Mouse (Mus musculus) kidney, adult 2 months (tissue): ENCODE data around the gene Cacng7.

Experiments
- CTCF ChIP-seq: fragments of 200-500 bp; conservative IDR thresholded peaks from 2 replicates; pipeline ENCODE4 v1.5.1; 2011; ENCODE audit warnings: low read depth, mild to moderate bottlenecking, control low read depth, low read length, moderate library complexity, mixed read lengths; ENCODE audit not compliant: insufficient read depth, insufficient read length
- POLR2A ChIP-seq: fragments of 200-500 bp; IDR thresholded peaks from one replicate; pipeline ENCODE4 v1.6.1; 2011; ENCODE audit warnings: low read depth, low read length, control low read depth

DNA sequence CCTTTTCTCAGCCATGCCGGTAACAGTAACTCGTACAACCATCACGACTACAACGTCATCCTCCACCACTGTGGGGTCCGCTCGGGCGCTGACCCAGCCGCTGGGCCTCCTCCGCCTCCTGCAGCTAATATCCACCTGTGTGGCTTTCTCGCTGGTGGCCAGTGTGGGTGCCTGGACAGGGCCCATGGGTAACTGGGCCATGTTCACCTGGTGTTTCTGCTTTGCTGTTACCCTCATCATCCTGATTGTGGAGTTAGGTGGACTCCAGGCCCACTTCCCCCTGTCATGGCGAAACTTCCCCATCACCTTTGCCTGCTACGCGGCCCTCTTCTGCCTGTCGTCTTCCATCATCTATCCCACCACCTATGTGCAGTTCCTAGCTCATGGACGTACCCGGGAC lies 36.0 kb upstream of the Cacng7 start:
- no peak for TF ChIP-seq CTCF
- TF ChIP-seq POLR2A = no peak
